Mouse (Mus musculus) CH12.LX (cell line): ENCODE results near the gene Mpo. TPM values are rescaled to one million over a fixed set of nuclear protein-coding genes. Genes with fewer than 3 reads are reported as not detected.

Experiments used
- DNase-seq: peaks from one replicate; pipeline ENCODE4 v3.0.0-alpha.2; 2013; ENCODE audit errors: extremely low read depth
- H3K27ac ChIP-seq: 2 replicates; pipeline ENCODE4 v1.5.1; 2012; ENCODE audit warnings: low read depth, mild to moderate bottlenecking, control low read depth, moderate library complexity; ENCODE audit not compliant: insufficient read depth
- H3K27me3 ChIP-seq: replicated peaks from 2 replicates; pipeline ENCODE3; 2012; ENCODE audit warnings: inconsistent platforms
- H3K36me3 ChIP-seq, 2 experiments: replicated peaks in 1 of 2; 2 replicates each; pipeline versions ENCODE3 to v1.6.1; 2012; ENCODE audit warnings: inconsistent platforms in 1 of 2, low read length in 1 of 2, mild to moderate bottlenecking in 1 of 2, mixed read lengths in 1 of 2, moderate library complexity in 1 of 2; ENCODE audit not compliant: control insufficient read depth in 1 of 2, insufficient read depth in 1 of 2
- H3K4me1 ChIP-seq, 2 experiments: 2 replicates each; pipeline ENCODE4 v1.6.1; 2012; ENCODE audit warnings: inconsistent platforms in 1 of 2, moderate library complexity in 1 of 2; ENCODE audit not compliant: insufficient read depth in 2 of 2, control insufficient read depth in 1 of 2
- H3K4me2 ChIP-seq: 2 replicates; pipeline ENCODE4 v1.6.1; 2012; ENCODE audit warnings: low read depth, mild to moderate bottlenecking, control low read depth; ENCODE audit not compliant: poor library complexity, insufficient read depth, severe bottlenecking
- H3K4me3 ChIP-seq, 3 experiments: fragments of 150-350 bp in 1 of 3; sonication (generic) in 1 of 3; replicated peaks in 1 of 3; 2 replicates each; pipeline versions ENCODE3 to v1.5.1; 2011 to 2012; ENCODE audit warnings: low read depth in 2 of 3, low read length in 2 of 3, mild to moderate bottlenecking in 2 of 3, moderate library complexity in 2 of 3, control low read depth in 1 of 3, improper control_type of control experiment in 1 of 3, inconsistent platforms in 1 of 3, mixed read lengths in 1 of 3; ENCODE audit not compliant: poor library complexity in 1 of 3
- H3K79me2 ChIP-seq: replicated peaks from 2 replicates; pipeline ENCODE4 v1.6.1; 2012; ENCODE audit warnings: mild to moderate bottlenecking, moderate library complexity; ENCODE audit not compliant: control insufficient read depth, poor library complexity, insufficient read depth, severe bottlenecking; ENCODE audit errors: extremely low read depth
- H3K9ac ChIP-seq: 2 replicates; pipeline ENCODE4 v1.6.1; 2012; ENCODE audit warnings: low read depth, mild to moderate bottlenecking, control low read depth, moderate library complexity; ENCODE audit not compliant: insufficient read depth
- H3K9me3 ChIP-seq: replicated peaks from 2 replicates; pipeline ENCODE3; 2012; ENCODE audit warnings: low read length, inconsistent platforms, mixed read lengths
- ELF1 ChIP-seq: IDR thresholded peaks from 2 replicates; pipeline ENCODE4 v1.6.1; 2014; ENCODE audit warnings: low read depth, mild to moderate bottlenecking, inconsistent platforms, low read length, improper control_type of control experiment
- ETS1 ChIP-seq: conservative IDR thresholded peaks from 2 replicates; pipeline ENCODE4 v1.6.1; 2012; ENCODE audit warnings: low read depth, mild to moderate bottlenecking, inconsistent platforms, low read length, improper control_type of control experiment, moderate library complexity
- HCFC1 ChIP-seq: IDR thresholded peaks from 2 replicates; pipeline ENCODE4 v1.6.1; 2012; ENCODE audit warnings: low read depth, mild to moderate bottlenecking, inconsistent platforms, low read length, improper control_type of control experiment
- IRF4 ChIP-seq: IDR thresholded peaks from 2 replicates; pipeline ENCODE4 v1.6.1; 2014; ENCODE audit warnings: low read depth, mild to moderate bottlenecking, inconsistent platforms, low read length, improper control_type of control experiment
- JUN ChIP-seq: IDR thresholded peaks from 2 replicates; pipeline ENCODE4 v1.6.1; 2011; ENCODE audit warnings: low read depth, mild to moderate bottlenecking, low read length, improper control_type of control experiment, moderate library complexity; ENCODE audit not compliant: insufficient read depth
- JUND ChIP-seq: conservative IDR thresholded peaks from 2 replicates; pipeline ENCODE4 v1.6.1; 2011; ENCODE audit warnings: low read depth, low read length, improper control_type of control experiment
- KAT2A ChIP-seq: IDR thresholded peaks from 2 replicates; pipeline ENCODE4 v1.6.1; 2012; ENCODE audit warnings: low read length, improper control_type of control experiment, inconsistent platforms; ENCODE audit not compliant: insufficient replicate concordance
- MAX ChIP-seq: IDR thresholded peaks from 2 replicates; pipeline ENCODE4 v1.6.1; 2011; ENCODE audit warnings: low read length, improper control_type of control experiment
- MXI1 ChIP-seq: IDR thresholded peaks from 2 replicates; pipeline ENCODE4 v1.6.1; 2011; ENCODE audit warnings: mild to moderate bottlenecking, low read depth, low read length, improper control_type of control experiment
- MYC ChIP-seq: IDR thresholded peaks from 2 replicates; pipeline ENCODE4 v1.6.1; 2011; ENCODE audit warnings: low read depth, mild to moderate bottlenecking, improper control_type of control experiment, low read length
- NELFE ChIP-seq: IDR thresholded peaks from 2 replicates; pipeline ENCODE4 v1.6.1; 2011; ENCODE audit warnings: low read depth, low read length, improper control_type of control experiment
- NRF1 ChIP-seq: IDR thresholded peaks from 2 replicates; pipeline ENCODE4 v1.6.1; 2014; ENCODE audit warnings: low read depth, mild to moderate bottlenecking, inconsistent platforms, low read length, improper control_type of control experiment, moderate library complexity
- PAX5 ChIP-seq: IDR thresholded peaks from 2 replicates; pipeline ENCODE4 v1.6.1; 2012; ENCODE audit warnings: low read length, inconsistent platforms, mixed read lengths
- RAD21 ChIP-seq: IDR thresholded peaks from 2 replicates; pipeline ENCODE4 v1.6.1; 2011; ENCODE audit warnings: low read depth, mild to moderate bottlenecking, low read length, improper control_type of control experiment, moderate library complexity
- TBP ChIP-seq: conservative IDR thresholded peaks from 2 replicates; pipeline ENCODE4 v1.6.1; 2011; ENCODE audit warnings: low read depth, low read length, improper control_type of control experiment
- USF2 ChIP-seq: conservative IDR thresholded peaks from 2 replicates; pipeline ENCODE4 v1.6.1; 2011; ENCODE audit warnings: low read depth, low read length, improper control_type of control experiment
- dilution Hi-C: fragments of 300-500 bp; cut with MboI; formaldehyde crosslinking; loops from 2 replicates; pipeline ENCODE4 v1.14.3; 2020; ENCODE audit warnings: low sequenced_read_pairs; ENCODE audit not compliant: extremely low pct_unique_long_range_greater_than_20kb, extremely low pct_ligation_motif_present
- in situ Hi-C: fragments of 300-500 bp; cut with MboI; formaldehyde crosslinking; loops from 3 replicates; pipeline ENCODE4 v1.14.3; 2019; ENCODE audit warnings: low sequenced_read_pairs, low pct_ligation_motif_present, low pct_unique_long_range_greater_than_20kb, mixed read lengths
- polyA plus RNA-seq: library from polyadenylated mRNA; unstranded; fragments of >175 nt; gene quantifications from 2 replicates; pipeline ENCODE4 v1.2.1, GENCODE M21; 2012; ENCODE audit warnings: low read depth; ENCODE audit not compliant: insufficient read length
- total RNA-seq, 2 experiments: library from RNA; depleted of rRNA; stranded (reverse); fragments of 300-350 nt in 1 of 2; fragments of >200 nt in 1 of 2; gene quantifications; 2 replicates each; pipeline ENCODE4 v1.2.3; 2012 to 2014

Gene Mpo
- total and polyA plus RNA-seq, 3 experiments = not detected

- TF ChIP-seq JUND = no peak
- TF ChIP-seq NELFE = no peak
- TF ChIP-seq PAX5 = no peak
- no peak for TF ChIP-seq KAT2A
- no peak for TF ChIP-seq MXI1
- no peak for TF ChIP-seq RAD21
- TF ChIP-seq, all 38 proteins: peak for 0
- Histone ChIP-seq H3K9me3 (no peaks in the 10 kb centered on the region), H3K4me3 (no peak overlapping the region), H3K36me3 (peaks cover 93 to 99% of the 10 kb centered on the region in 2 experiments), H3K27me3 (no peaks in the 10 kb centered on the region), H3K4me1 (0 out of 4 replicates have a peak, but pooled peaks cover 0 to 3% of the 10 kb centered on the region in 2 experiments), H3K79me2 (no peaks in the 10 kb centered on the region), H3K27ac (no peak overlapping the region), H3K4me2 (no peak overlapping the region), H3K9ac (no peak overlapping the region)
- dilution Hi-C loops = no loop called here
- DNase-seq = no peak
- in situ Hi-C loops = no loop called here
Observed at GRCm38 (mm10) chr11:87780130-87780529, 13.3 kb upstream of the Mpo start.

- H3K4me2 ChIP-seq = no peak overlapping the region
- H3K9me3 ChIP-seq = no peaks in the 10 kb centered on the region
- 0 out of 4 replicates have a peak, but pooled peaks cover 0 to 3% of the 10 kb centered on the region in 2 experiments for H3K4me1 ChIP-seq
- H3K9ac ChIP-seq = no peak overlapping the region
- peaks cover 7% of the 10 kb centered on the region for H3K27me3 ChIP-seq
- peaks cover 9 to 15% of the 10 kb centered on the region in 2 experiments for H3K36me3 ChIP-seq
- dilution Hi-C loops = no loop called here
- no peak for TF ChIP-seq ELF1
- TF ChIP-seq NRF1 = no peak
- TF ChIP-seq ETS1 = no peak
- no peak for TF ChIP-seq MAX
- no peak for TF ChIP-seq HCFC1
- TF ChIP-seq KAT2A = no peak
- TF ChIP-seq JUN = no peak
- TF ChIP-seq MYC = no peak
- TF ChIP-seq TBP = no peak
- no peak for TF ChIP-seq USF2
- TF ChIP-seq IRF4 = no peak
- TF ChIP-seq, all 38 proteins: peak for 0
- DNase-seq = no peak
- H3K4me3 ChIP-seq = no peak overlapping the region
- H3K27ac ChIP-seq = no peak overlapping the region
- no peaks in the 10 kb centered on the region for H3K79me2 ChIP-seq
- in situ Hi-C loops = no loop called here
Observed at GRCm38 (mm10) chr11:87790088-87790487, 3.3 kb upstream of the Mpo start.
